Mouse (Mus musculus) thymus, adult 2 months (tissue): Measurements from ENCODE around the gene March8. TPM values are rescaled to one million over a fixed set of nuclear protein-coding genes. Genes with fewer than 3 reads are reported as not detected.
"Not testable (repeated sequence)": the region's sequence is repeated elsewhere in the genome, so short reads cannot be mapped to it uniquely, and the experiment has no call there.

Source experiments
- DNase-seq: peaks from one replicate; pipeline ENCODE4 v3.0.0; 2021
- H3K27ac ChIP-seq: fragments of 200-500 bp; 2 replicates; pipeline ENCODE4 v1.5.1; 2012; ENCODE audit warnings: low read length, control low read depth; ENCODE audit not compliant: control insufficient read depth, insufficient read depth
- H3K27me3 ChIP-seq: fragments of 200-500 bp; 2 replicates; pipeline ENCODE4 v1.6.1; 2012; ENCODE audit warnings: mild to moderate bottlenecking, low read length, moderate library complexity, mixed read lengths; ENCODE audit not compliant: control insufficient read depth, insufficient read depth
- H3K36me3 ChIP-seq: fragments of 200-500 bp; 2 replicates; pipeline ENCODE4 v1.6.1; 2012; ENCODE audit warnings: mild to moderate bottlenecking, low read length, moderate library complexity; ENCODE audit not compliant: control insufficient read depth, insufficient read depth
- H3K4me1 ChIP-seq: fragments of 200-500 bp; replicated peaks from 2 replicates; pipeline ENCODE4 v1.6.1; 2012; ENCODE audit warnings: low read length; ENCODE audit not compliant: control insufficient read depth, insufficient read depth
- H3K4me3 ChIP-seq: fragments of 200-500 bp; 2 replicates; pipeline ENCODE4 v1.5.1; 2012; ENCODE audit warnings: mild to moderate bottlenecking, low read length, control low read depth, moderate library complexity; ENCODE audit not compliant: control insufficient read depth, insufficient read depth
- CTCF ChIP-seq: fragments of 200-500 bp; IDR thresholded peaks from 2 replicates; pipeline ENCODE4 v1.5.1; 2012; ENCODE audit warnings: mild to moderate bottlenecking, control low read depth, low read length, moderate library complexity, borderline replicate concordance; ENCODE audit not compliant: control insufficient read depth, poor library complexity, insufficient read depth; ENCODE audit errors: extremely low read depth
- POLR2A ChIP-seq: fragments of 200-500 bp; IDR thresholded peaks from 2 replicates; pipeline ENCODE4 v1.6.1; 2012; ENCODE audit warnings: mild to moderate bottlenecking, low read length, control low read depth, moderate library complexity; ENCODE audit not compliant: control insufficient read depth, poor library complexity, insufficient read depth; ENCODE audit errors: extremely low read depth
- WGBS: fragments of 180-500 bp; shearing (Covaris S2); methylation state at CpG from one replicate; pipeline ENCODE4 v1.1.7; 2018; 5-methylcytosine and 5-hydroxymethylcytosine counted together
- polyA plus RNA-seq: library from polyadenylated mRNA; depleted of rRNA; stranded (reverse); fragments of >200 nt; gene quantifications from 2 replicates; pipeline ENCODE4 v1.2.3, GENCODE M21; 2012

March8 gene
- polyA plus RNA-seq, 1 experiment = 18.2 TPM

DNA sequence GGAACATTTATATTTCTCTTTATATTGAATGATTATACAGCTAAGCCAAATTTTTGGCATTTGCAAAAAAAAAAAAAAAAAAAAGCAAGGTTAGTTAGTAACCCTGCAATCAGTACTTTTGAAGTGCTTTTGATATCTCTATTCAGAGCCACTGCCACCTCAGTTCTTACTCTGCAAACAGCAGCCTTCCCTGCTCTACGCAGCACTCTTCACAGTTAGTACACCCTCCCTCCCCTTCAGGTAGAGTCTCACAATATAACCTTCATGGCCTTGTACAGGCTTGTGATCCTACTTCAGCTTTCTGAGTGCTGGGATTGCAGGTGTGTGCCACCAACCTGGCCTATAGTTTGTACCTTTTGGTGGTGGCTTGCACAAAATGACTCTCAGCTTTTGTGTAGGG lies 15.6 kb downstream of the March8 start:
- TF ChIP-seq POLR2A = no peak
- TF ChIP-seq CTCF = no peak
- no peak for DNase-seq
- no peaks in the 10 kb centered on the region for H3K4me1 ChIP-seq
- H3K4me3 ChIP-seq = no peak overlapping the region
- H3K36me3 ChIP-seq = no peaks in the 10 kb centered on the region
- H3K27ac ChIP-seq = no peak overlapping the region
- 96% methylated on average over 1 of the region's 1 CpGs for WGBS
- no peaks in the 10 kb centered on the region for H3K27me3 ChIP-seq

DNA sequence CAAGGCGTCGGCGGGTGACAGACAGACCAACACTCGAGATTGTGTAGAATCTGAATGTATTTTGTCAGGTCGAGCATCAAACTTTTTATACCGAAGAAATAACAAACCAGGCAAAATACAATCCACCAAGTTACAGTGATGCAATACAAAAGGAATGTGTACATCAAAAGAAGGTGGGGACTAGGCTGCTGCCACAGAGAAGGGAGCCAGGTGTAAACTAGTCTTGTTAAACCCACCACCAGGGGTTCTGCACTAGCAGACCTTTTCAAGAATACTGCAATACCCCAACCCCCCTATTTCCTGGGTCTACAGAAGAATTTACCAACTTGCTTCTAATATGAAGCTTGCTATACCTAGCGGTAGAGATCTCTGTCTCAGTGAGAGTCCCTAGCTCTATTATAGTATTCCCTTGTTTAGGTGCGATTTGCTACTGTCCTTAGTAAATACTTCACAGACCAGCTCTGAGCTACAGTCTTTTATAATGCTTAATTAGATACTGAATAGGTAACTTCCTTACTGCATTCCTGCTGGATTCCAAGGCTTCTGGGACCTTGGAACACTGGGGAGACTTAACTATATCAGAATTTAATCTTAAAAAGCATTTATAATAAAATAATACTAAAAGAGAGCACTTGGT lies 18.6 kb downstream of the March8 start:
- DNase-seq, H3K36me3 ChIP-seq, H3K27ac ChIP-seq, H3K4me3 ChIP-seq, H3K4me1 ChIP-seq, H3K27me3 ChIP-seq: not testable (repeated sequence)
- WGBS = 92% methylated on average over 8 of the region's 8 CpGs

DNA sequence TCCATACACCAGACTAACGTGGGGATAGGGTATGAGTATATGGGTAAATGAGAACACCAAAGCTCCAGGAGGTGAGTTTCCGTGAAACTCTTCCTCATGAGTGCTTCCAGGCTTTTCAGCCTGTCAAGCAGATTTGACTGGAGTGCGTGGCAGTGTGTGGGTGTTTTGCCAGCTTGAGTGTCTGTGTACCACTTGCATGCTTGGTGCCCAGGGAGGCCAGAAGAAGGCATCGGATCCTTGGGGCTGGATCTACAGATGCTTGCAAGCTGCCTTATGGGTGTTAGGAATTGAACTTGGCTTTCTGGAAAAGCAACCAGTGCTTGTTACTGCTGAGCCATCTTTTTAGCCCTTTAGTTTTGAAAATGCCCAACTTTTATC lies 19.1 kb downstream of the March8 start:
- Histone ChIP-seq H3K36me3 (no peaks in the 10 kb centered on the region), H3K27me3 (no peaks in the 10 kb centered on the region), H3K4me1 (no peaks in the 10 kb centered on the region), H3K4me3 (no peak overlapping the region), H3K27ac (no peak overlapping the region)
- DNase-seq = no peak
- WGBS = 97% methylated on average over 4 of the region's 4 CpGs
- TF ChIP-seq POLR2A (no peak), CTCF (no peak)

DNA sequence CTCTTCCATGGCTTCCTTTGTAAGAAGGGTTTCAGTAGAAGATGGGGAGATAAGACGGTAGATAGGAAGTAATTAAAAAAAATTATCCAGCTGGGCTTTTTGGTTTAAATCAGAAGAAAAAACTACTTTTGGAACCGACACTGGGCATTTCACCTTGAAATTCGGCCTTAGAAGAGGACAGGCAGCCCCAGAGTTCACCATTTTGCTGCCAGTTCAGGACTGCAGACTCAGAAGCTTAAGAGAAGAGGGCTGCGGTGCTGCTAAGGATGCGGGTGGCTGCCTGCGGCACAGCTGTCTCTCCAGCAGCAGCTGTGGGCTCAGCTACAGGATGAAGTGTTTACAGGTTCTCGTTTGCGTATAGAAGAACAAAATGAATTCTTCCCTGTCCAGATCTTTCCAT lies 20.2 kb downstream of the March8 start:
- no peak overlapping the region for H3K4me3 ChIP-seq
- H3K27me3 ChIP-seq = no peaks in the 10 kb centered on the region
- no peaks in the 10 kb centered on the region for H3K4me1 ChIP-seq
- no peak for DNase-seq
- WGBS = 76% methylated on average over 8 of the region's 8 CpGs
- no peaks in the 10 kb centered on the region for H3K36me3 ChIP-seq
- H3K27ac ChIP-seq = no peak overlapping the region
- TF ChIP-seq CTCF (no peak), POLR2A (no peak)

DNA sequence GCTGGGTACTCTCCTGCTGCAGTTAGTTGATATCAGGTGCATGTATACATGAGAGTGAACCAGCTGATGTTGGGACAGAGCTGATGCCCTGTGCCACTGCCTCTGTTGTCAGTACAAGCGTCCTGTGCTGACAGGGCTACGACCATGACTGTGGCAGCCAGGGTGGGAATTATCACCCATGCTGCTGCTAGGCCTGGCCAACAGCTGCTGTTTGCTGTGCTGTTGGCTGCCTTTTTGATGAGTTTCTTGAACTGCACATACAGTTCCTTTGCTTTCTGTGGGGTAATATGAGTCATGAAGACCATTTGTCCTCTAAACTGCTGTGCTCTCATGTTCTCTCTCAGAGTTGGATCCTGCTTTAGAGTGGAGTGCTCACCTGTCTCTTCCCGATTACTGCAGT lies 21.4 kb downstream of the March8 start:
- WGBS = 97% methylated on average over 3 of the region's 3 CpGs
- no peak overlapping the region for H3K27ac ChIP-seq

DNA sequence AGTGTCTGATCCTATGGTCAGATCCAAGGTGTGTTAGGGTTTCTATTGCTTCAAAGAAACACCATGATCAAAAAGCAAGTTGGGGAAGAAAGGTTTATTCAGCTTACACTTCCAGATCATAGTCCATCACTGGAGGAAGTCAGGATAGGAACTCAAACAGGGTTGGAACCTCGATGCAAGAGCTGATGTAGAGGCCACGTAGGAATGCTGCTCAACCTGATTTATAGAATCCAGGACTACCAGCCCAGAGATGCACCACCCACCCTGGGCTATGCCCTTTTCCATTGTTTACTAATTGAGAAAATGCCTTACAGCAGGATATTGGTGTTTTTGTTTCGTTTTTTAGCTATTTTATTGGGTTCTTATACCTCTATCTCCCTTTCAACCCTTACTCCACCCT lies 23.6 kb downstream of the March8 start:
- WGBS = 94% methylated on average over 3 of the region's 3 CpGs
- no peak overlapping the region for H3K4me3 ChIP-seq
- TF ChIP-seq POLR2A (no peak), CTCF (no peak)

More for the DNA sequence above, 21.4 kb downstream of the March8 start:
- Histone ChIP-seq H3K4me1 (no peaks in the 10 kb centered on the region), H3K4me3 (no peak overlapping the region), H3K36me3 (no peaks in the 10 kb centered on the region), H3K27me3 (no peaks in the 10 kb centered on the region)
- TF ChIP-seq POLR2A = no peak
- TF ChIP-seq CTCF = no peak
- DNase-seq = no peak

DNA sequence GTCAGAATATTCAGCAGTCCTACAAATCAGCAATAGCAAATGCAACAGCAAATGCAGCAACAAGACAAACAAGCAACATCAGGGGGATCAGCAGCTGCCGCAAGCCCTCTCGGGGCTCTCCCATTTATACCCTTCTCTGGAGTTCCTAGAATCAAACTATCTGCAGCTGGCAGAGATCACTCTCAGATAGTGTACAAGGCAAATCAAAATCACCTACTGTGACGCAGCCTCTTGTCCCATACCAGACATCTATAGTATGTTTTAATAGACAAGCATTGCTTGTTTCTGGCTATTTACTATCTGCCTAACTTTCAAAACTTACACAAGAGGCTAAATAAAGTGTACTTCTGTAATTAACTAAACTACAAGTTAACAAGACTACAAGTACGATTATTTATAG lies 24.2 kb downstream of the March8 start:
- Histone ChIP-seq H3K27ac (no peak overlapping the region), H3K4me1 (no peaks in the 10 kb centered on the region), H3K36me3 (no peaks in the 10 kb centered on the region), H3K4me3 (no peak overlapping the region), H3K27me3 (no peaks in the 10 kb centered on the region)
- TF ChIP-seq CTCF (no peak), POLR2A (no peak)
- DNase-seq = no peak
- 96% methylated on average over 4 of the region's 4 CpGs for WGBS

More for the DNA sequence above, 23.6 kb downstream of the March8 start:
- no peaks in the 10 kb centered on the region for H3K27me3 ChIP-seq
- H3K4me1 ChIP-seq = no peaks in the 10 kb centered on the region
- DNase-seq = no peak
- H3K36me3 ChIP-seq = no peaks in the 10 kb centered on the region
- H3K27ac ChIP-seq = no peak overlapping the region
